In the genomic region with DNA sequence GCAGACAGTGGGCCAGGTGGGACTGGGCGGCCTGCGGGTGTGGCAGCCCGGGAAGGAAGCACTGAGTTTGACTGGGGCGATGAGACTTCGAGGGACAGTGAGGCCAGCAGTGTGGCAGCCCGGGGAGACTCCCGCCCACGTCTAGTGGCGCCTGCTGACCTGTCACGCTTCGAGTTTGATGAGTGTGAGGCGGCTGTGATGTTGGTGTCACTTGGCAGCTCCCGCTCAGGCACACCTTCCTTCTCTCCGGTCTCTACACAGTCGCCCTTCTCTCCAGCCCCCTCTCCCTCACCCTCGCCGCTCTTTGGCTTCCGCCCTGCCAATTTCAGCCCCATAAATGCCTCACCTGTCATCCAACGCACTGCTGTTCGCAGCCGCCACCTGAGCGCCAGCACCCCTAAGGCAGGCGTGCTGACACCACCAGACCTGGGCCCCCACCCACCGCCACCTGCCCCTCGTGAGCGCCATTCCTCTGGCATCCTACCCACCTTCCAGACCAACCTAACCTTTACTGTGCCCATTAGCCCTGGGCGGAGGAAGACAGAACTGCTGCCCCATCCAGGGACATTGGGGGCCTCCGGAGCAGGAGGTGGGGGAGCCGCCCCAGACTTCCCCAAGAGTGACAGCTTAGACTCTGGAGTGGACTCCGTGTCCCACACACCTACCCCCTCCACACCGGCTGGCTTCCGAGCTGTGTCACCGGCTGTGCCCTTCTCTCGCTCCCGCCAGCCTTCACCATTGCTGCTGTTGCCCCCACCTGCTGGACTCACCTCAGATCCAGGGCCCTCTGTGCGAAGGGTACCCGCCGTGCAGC, we compare ENCODE assay signal across 16 mouse cellular contexts. TPM values are rescaled to one million over a fixed set of nuclear protein-coding genes. Genes with fewer than 3 reads are reported as not detected.
DNase-seq lines count a peak whose midpoint lies in the region; ATAC-seq lines count a peak whose summit lies in the region.
"Had no signal": no experiment of that assay in that cellular context is flagged by ENCODE, and none has a peak within 500 bp of the region (broad histone marks: within the 10 kb centered on the region; RNA-seq: fewer than 3 reads in every experiment).

No protein-coding gene starts in this region.

- H3K9me3 ChIP-seq in hindbrain, embryonic 11.5 days (ENCODE audit: control insufficient read depth, low read length): no peaks in the 10 kb centered on the region
- H3K9me3 ChIP-seq in hindbrain, embryonic 14.5 days (ENCODE audit: control insufficient read depth, low read length): no peaks in the 10 kb centered on the region
- H3K9me3 ChIP-seq: embryonic facial prominence, embryonic 12.5 days; heart, embryonic 12.5 days; hindbrain, embryonic 15.5 days; midbrain, embryonic 13.5 days had no signal

- no peak overlapping the region for H3K4me2 ChIP-seq in hindbrain, embryonic 11.5 days (replicated peaks; ENCODE audit: low read depth, low read length)
- H3K4me2 ChIP-seq in hindbrain, embryonic 14.5 days (replicated peaks): no peak overlapping the region
- H3K4me2 ChIP-seq: embryonic facial prominence, embryonic 12.5 days; heart, embryonic 12.5 days; hindbrain, embryonic 15.5 days; midbrain, embryonic 13.5 days had no signal

- 91% methylated on average over 38 of the region's 38 CpGs for WGBS in hindbrain, embryonic 11.5 days
- WGBS in hindbrain, embryonic 14.5 days: 92% methylated on average over 38 of the region's 38 CpGs

- peak; percentile 41 for DNase-seq in cerebellum, adult 11 months
- no peak for DNase-seq in cerebellum, adult 8-10 months
- no peak for DNase-seq in hindbrain, embryonic 11.5 days (ENCODE audit: low spot score)
- DNase-seq in hindbrain, embryonic 14.5 days (ENCODE audit: low spot score): no peak
- peak; percentile 13 to 69 for DNase-seq in spleen, postnatal 4 days (ENCODE audit: low spot score in 2 of 2)
- no peak for DNase-seq in spleen, postnatal 36 days (ENCODE audit: low spot score in 2 of 2)
- no peak for DNase-seq in thymus, postnatal 4 days
- no peak for DNase-seq in left cerebral cortex, adult 9 months (ENCODE audit: low spot score in 2 of 2)
- DNase-seq: adrenal gland, postnatal 25 days; kidney, adult 9 months had no signal

- no peaks in the 10 kb centered on the region for H3K27me3 ChIP-seq in hindbrain, embryonic 11.5 days (ENCODE audit: control insufficient read depth, insufficient read depth, low read length)
- H3K27me3 ChIP-seq in hindbrain, embryonic 14.5 days (ENCODE audit: control insufficient read depth, insufficient read depth, low read length): no peaks in the 10 kb centered on the region
- H3K27me3 ChIP-seq: embryonic facial prominence, embryonic 12.5 days; heart, embryonic 12.5 days; hindbrain, embryonic 15.5 days; midbrain, embryonic 13.5 days had no signal

- H3K36me3 ChIP-seq in hindbrain, embryonic 11.5 days (ENCODE audit: control insufficient read depth, insufficient read depth, low read length): no peaks in the 10 kb centered on the region
- H3K36me3 ChIP-seq in hindbrain, embryonic 14.5 days (replicated peaks; ENCODE audit: control insufficient read depth, insufficient read depth): peaks cover 32% of the 10 kb centered on the region

- ATAC-seq in hindbrain, embryonic 11.5 days (ENCODE audit: low FRiP score): no peak
- ATAC-seq in hindbrain, embryonic 14.5 days (ENCODE audit: low FRiP score): no peak
- ATAC-seq: forebrain, embryonic 14.5 days; midbrain, embryonic 13.5 days had no signal

- H3K9ac ChIP-seq in hindbrain, embryonic 11.5 days (ENCODE audit: low read depth, low read length): 0 out of 2 replicates have a peak overlapping the region, but pooled peaks have one; percentile 16
- H3K9ac ChIP-seq in hindbrain, embryonic 14.5 days: no peak overlapping the region
- H3K9ac ChIP-seq: embryonic facial prominence, embryonic 12.5 days; heart, embryonic 12.5 days; hindbrain, embryonic 15.5 days had no signal

- H3K4me1 ChIP-seq in hindbrain, embryonic 11.5 days (replicated peaks; ENCODE audit: control insufficient read depth, insufficient read depth, low read length): peaks cover 5% of the 10 kb centered on the region
- H3K4me1 ChIP-seq in hindbrain, embryonic 14.5 days (replicated peaks; ENCODE audit: control insufficient read depth, insufficient read depth, low read length): peaks cover 43% of the 10 kb centered on the region

- H3K4me3 ChIP-seq in hindbrain, embryonic 11.5 days (ENCODE audit: low read depth, low read length): no peak overlapping the region
- no peak overlapping the region for H3K4me3 ChIP-seq in hindbrain, embryonic 14.5 days (replicated peaks; ENCODE audit: low read length)
- H3K4me3 ChIP-seq: embryonic facial prominence, embryonic 12.5 days; heart, embryonic 12.5 days; hindbrain, embryonic 15.5 days; layer of hippocampus, adult 2 months; midbrain, embryonic 13.5 days had no signal

- no peak overlapping the region for H3K27ac ChIP-seq in hindbrain, embryonic 11.5 days (ENCODE audit: low read depth, low read length)
- no peak overlapping the region for H3K27ac ChIP-seq in hindbrain, embryonic 14.5 days
- H3K27ac ChIP-seq: embryonic facial prominence, embryonic 12.5 days; hindbrain, embryonic 15.5 days; layer of hippocampus, adult 2 months; midbrain, embryonic 13.5 days had no signal

RNA-seq across cellular contexts. Expression of a gene that starts 5.1 kb away (rescaled TPM):
- 25.4 and 39.0 TPM in 2 replicates for polyA plus RNA-seq in hindbrain, embryonic 11.5 days (2014; fragmentation: Nextera tagmentation; extraction: Ambion mirVana)
- 42.5 and 47.5 TPM in 2 replicates for polyA plus RNA-seq in hindbrain, embryonic 14.5 days (2014; fragmentation: Nextera tagmentation; extraction: Ambion mirVana)

RNA-seq across cellular contexts. Expression of a gene that starts 22.1 kb away (rescaled TPM):
- 12.8 and 14.2 TPM in 2 replicates for polyA plus RNA-seq in hindbrain, embryonic 11.5 days (2014; fragmentation: Nextera tagmentation; extraction: Ambion mirVana)
- polyA plus RNA-seq in hindbrain, embryonic 14.5 days (2014; fragmentation: Nextera tagmentation; extraction: Ambion mirVana): 5.7 and 6.7 TPM in 2 replicates

RNA-seq across cellular contexts. Expression of a gene that starts 25.1 kb away (rescaled TPM):
- polyA plus RNA-seq in hindbrain, embryonic 11.5 days (2014; fragmentation: Nextera tagmentation; extraction: Ambion mirVana): 335 and 344 TPM in 2 replicates
- polyA plus RNA-seq in hindbrain, embryonic 14.5 days (2014; fragmentation: Nextera tagmentation; extraction: Ambion mirVana): 523 and 576 TPM in 2 replicates

RNA-seq across cellular contexts. Expression of a gene that starts 28.6 kb away (rescaled TPM):
- polyA plus RNA-seq in hindbrain, embryonic 11.5 days (2014; fragmentation: Nextera tagmentation; extraction: Ambion mirVana): 0.86 and 1.3 TPM in 2 replicates
- 4.2 and 5.2 TPM in 2 replicates for polyA plus RNA-seq in hindbrain, embryonic 14.5 days (2014; fragmentation: Nextera tagmentation; extraction: Ambion mirVana)
- polyA plus RNA-seq: heart, embryonic 12.5 days had no signal

RNA-seq across cellular contexts. Expression of a gene that starts 33.3 kb away (rescaled TPM):
- polyA plus RNA-seq in hindbrain, embryonic 11.5 days (2014; fragmentation: Nextera tagmentation; extraction: Ambion mirVana): 9.9 and 10.6 TPM in 2 replicates
- polyA plus RNA-seq in hindbrain, embryonic 14.5 days (2014; fragmentation: Nextera tagmentation; extraction: Ambion mirVana): 74.9 and 81.2 TPM in 2 replicates

Comparison
In these comparisons a context has a peak if more than half of its experiments do, and no peak if none do; other contexts are left out.
1. DNase-seq: peak in cerebellum, adult 11 months (single experiment) and spleen, postnatal 4 days (2 of 2); none in cerebellum, adult 8-10 months (single experiment), hindbrain, embryonic 11.5 days (single experiment), hindbrain, embryonic 14.5 days (single experiment), spleen, postnatal 36 days (0 of 2), thymus, postnatal 4 days (single experiment) and left cerebral cortex, adult 9 months (0 of 2).